Mouse (Mus musculus) bone marrow, adult 2 months (tissue): ENCODE results near the gene Il17rc.

Experiments
- CTCF ChIP-seq: fragments of 200-500 bp; IDR thresholded peaks from 2 replicates; pipeline ENCODE4 v1.5.1; 2011; ENCODE audit warnings: low read length, control low read depth; ENCODE audit not compliant: control insufficient read depth, insufficient read depth
- POLR2A ChIP-seq: fragments of 200-500 bp; IDR thresholded peaks from 2 replicates; pipeline ENCODE4 v1.6.1; 2011; ENCODE audit warnings: low read depth, mild to moderate bottlenecking, control low read depth, low read length, borderline replicate concordance; ENCODE audit not compliant: control insufficient read depth

DNA sequence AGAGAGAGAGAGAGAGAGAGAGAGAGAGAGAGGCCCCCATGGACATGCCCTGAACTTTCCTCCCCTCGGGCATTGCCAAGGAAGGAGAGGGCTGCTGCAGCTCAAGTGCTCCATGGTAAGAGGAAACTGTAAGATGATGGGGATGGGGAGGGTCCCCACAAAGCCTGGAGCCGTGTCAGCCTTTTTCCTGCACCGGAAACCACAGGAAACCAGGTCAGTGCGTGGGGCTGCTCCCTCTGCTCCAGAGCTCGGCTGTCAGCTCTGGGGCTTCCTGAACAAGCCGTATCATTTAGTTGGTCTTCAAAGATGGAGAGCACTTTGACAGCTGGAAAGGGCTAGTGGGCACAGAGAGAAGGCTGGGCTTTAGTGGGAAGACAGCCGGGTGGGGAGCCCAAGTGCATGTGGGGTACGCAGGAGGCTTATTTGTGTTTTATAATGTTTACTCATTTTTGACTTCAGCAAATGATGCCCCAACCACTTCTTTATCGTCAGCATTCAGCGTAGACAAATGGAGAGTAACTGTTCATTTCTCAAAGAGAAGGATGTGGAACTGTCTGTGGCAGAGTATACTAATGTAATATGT, 13.2 kb upstream of the Il17rc start, which contains the start of gene Il17re:
- no peak for TF ChIP-seq CTCF
- no peak for TF ChIP-seq POLR2A
